Mouse (Mus musculus) embryonic fibroblast, embryonic 13.5 days (primary cell): ENCODE measurements around the gene Syne4.

Experiments
- CTCF ChIP-seq: IDR thresholded peaks from 2 replicates; pipeline ENCODE4 v1.5.1; 2011; ENCODE audit warnings: mild to moderate bottlenecking, control low read depth, low read length, moderate library complexity, borderline replicate concordance; ENCODE audit not compliant: insufficient read depth
- POLR2A ChIP-seq: IDR thresholded peaks from 2 replicates; pipeline ENCODE4 v1.6.1; 2011; ENCODE audit warnings: low read depth, mild to moderate bottlenecking, control low read depth, low read length, moderate library complexity

- TF ChIP-seq POLR2A (no peak), CTCF (no peak)
Measured at GRCm38 (mm10) chr7:30266780-30267179, 47.8 kb upstream of the Syne4 start.
